Mouse (Mus musculus): ENCODE data around the gene Hfe. TPM values are rescaled to one million over a fixed set of nuclear protein-coding genes. Genes with fewer than 3 reads are reported as not detected.
"Not testable (repeated sequence)": the region's sequence is repeated elsewhere in the genome, so short reads cannot be mapped to it uniquely, and the experiment has no call there.

Hfe gene
- total RNA-seq, 1 experiment from 2014 or later: 29.0 TPM

DNA sequence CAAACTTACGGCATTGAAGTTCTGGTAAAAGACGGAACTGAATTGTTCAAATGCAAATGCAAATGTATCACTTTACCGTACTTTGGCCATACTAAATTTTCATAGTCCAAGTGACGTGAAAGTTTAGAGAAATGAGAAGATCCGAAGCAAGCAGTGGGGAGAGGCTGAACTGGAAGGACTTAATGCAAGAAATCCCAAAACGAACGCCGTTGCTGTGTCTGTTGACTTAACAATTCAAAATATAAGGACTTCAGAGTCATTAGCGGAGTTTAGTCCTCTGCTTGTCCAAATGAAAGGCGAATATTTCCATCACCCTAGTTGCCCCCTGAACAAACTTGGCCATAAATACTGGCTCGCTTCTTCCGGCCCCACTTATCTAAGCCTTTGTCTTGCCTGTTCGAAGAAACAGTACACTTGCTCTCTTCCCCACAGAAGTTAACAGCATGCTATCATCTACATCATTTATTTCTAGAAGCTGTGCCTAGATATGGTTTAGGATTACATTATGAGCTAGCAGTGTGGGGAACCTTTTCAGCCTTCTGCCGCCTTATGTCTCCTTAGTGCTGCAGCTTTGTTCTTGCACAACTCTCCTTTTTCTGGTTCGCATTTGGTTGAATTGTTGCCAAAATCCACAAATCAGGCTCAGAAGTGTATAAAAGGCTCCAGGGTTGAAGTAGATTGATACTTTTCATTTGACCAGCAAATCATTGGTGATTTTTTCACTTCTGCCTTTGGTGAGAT lies 25.4 kb downstream of the Hfe start:
- DNase-seq: peak; percentile 56

DNA sequence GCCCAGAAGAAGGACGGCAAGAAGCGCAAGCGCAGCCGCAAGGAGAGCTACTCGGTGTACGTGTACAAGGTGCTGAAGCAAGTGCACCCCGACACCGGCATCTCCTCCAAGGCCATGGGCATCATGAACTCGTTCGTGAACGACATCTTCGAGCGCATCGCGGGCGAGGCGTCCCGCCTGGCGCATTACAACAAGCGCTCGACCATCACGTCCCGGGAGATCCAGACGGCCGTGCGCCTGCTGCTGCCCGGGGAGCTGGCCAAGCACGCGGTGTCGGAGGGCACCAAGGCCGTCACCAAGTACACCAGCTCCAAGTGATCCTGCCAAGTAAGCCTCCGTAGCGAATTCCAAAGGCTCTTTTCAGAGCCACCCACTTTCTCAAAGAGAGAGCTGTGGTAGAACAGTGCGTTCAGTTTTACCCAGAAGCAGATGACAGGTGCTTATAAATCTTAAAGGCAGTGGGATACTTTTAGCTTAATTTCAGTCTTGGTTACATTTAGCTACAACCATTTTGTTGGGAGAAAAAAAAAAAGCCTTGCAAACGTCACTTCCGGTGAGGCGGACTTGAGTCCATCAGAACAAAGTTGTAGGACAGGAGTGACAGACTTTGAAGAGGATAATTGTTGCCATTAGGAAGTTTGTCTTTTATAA lies 26.2 kb downstream of the Hfe start:
- DNase-seq: peak; percentile 73

DNA sequence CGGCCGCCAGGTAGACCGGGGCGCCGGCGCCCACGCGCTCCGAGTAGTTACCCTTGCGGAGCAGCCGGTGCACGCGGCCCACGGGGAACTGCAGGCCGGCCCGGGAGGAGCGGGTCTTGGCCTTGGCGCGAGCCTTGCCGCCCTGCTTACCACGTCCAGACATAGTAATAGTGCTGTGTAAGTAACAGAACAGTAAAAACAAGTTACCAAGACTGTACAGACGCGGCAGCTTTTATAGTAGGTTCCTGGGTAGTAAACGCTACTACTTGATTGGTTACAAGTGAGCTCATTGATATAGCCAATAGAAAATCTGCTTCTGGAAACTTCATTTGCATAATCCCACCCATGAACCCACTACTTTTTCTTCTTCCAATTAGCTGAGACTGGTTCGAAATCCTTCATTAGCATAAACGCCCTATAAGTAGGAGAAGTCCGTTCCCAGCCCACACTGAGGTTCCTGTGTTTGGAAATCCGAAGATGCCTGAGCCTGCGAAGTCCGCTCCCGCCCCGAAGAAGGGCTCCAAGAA lies 26.8 kb downstream of the Hfe start, which contains the start of the genes Hist1h2ac and Hist1h2bc:
Hist1h2ac (minus strand) TSS at position 194 of the 527 bp plus-strand sequence.
Hist1h2bc (plus strand) TSS at position 445 of the 527 bp plus-strand sequence.
- peak; percentile 83 for DNase-seq

DNA sequence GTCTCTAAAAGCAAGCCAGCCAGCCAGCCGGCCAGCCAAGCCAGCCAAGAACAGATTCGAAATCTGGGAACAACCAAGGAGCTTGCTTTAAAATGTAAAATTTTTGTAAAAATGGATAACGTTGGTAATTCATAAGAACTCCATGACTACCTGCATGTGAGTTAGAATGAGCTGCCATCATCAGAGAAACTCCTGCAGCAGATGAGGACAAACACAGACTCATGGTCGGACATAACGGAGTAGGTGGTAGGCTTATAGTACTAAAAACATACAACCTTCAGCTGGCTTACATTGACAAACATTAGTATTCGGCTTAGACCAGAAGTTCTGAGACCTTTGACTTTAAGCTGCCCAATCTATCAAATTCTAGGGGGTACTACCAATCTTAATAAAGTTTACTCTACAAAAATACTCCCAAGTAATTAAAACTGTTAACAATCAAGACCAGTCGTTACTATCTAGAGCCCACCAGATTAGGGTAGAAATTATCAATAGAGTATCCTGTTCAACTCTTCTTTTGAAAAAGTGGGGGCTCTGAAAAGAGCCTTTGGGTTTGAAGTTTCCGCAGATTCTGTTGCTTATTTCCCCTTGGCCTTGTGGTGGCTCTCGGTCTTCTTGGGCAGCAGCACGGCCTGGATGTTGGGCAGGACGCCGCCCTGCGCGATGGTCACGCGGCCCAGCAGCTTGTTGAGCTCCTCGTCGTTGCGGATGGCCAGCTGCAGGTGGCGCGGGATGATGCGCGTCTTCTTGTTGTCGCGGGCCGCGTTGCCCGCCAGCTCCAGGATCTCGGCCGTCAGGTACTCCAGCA lies 27.5 kb downstream of the Hfe start:
- not testable (repeated sequence) for DNase-seq

DNA sequence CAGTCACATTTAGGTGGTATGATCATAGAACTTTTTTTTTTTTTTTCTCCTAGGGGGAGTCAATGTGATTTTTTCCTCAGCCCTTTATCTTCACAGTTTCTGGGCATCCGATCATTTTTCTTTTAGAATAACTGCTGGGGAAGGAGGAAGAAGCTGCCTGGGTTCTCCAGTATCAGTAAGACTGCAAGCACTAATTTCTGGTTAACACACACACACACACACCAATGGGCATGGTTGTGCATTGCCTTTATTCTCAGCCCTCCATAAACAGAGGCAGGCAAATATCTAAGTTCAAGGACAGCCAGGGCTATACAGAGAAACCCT lies 28.1 kb downstream of the Hfe start:
- no peak for DNase-seq

DNA sequence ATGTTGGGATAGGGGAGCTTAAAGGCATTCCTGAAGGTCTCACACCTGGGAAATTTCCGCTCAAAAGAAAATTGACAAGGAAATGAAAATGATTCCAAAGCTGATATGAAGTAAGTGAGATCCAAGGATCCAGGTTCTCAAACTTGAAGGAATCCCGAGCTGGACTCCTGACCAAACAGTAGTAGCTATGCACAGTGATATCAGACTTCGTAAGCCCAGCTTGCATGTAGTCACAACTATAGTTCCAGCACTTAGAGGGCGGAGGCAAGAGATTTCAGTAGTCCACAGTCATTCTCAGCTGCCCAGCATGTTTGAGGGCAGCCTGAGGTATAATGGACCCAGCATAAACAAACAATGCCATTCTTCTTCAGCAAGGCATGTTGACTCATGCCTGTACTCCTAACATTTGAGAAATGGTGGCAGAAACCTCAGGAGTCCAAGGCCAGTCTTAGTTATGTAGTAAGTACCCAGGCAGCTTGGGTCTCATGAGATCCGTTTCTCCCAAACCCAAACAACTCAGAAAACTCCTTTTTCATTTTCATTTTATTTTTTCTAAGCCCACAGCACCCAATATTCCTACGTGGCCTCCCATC lies 28.6 kb downstream of the Hfe start:
- DNase-seq: no peak

DNA sequence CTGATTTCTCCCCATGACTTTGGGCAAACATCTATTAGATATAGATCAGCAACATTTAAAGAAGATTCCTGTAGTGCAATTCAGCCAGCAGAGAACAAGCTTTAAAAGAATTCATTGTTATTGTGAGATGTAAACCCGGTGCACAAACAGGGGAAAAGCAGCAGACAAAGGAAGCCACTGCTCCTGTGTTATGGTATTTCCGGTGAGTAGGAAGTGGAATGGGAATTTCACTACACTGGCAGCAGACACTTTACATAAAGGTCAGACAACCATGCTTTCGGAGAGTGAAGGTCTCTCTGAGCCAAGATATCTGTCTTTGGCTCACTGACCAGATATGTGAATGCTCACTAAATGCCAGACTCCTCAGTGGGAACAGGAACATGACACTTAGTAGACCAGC lies 48.1 kb downstream of the Hfe start:
- DNase-seq: no peak

DNA sequence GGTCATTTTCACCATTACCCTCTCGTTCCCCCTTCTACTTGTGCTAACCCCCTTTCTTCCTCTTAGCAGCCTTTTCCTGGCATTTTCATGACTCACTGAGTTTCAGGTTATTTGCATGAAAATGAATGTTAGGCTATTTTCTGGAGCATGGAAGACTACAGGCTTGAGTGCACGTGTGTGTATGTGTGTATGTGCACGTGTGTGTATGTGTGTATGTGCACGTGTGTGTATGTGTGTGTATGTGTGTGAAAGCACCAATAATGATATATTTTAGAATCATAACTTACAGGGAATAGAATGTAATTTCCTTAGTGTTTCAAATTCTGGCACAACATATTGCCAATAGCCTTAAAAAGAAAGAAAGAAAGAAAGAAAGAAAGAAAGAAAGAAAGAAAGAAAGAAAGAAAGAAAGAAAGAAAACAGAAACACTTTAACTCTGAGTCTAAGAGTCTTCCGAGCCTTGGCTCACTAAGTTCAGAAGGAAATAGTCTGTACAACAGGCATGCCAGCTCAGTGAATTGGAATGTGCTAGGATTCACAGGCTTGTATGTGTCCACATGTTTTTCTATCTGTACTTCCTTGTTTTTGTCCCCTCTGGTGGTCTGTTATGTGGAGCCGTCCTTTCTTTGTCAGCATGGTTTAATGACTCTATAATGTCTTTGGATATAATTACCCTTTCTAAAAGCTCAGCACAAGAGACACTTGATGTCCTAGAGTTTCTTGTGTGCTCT lies 50.9 kb downstream of the Hfe start:
- DNase-seq: no peak

Small RNA genes within 50 kb of the gene (microRNA-seq; reads per million reads assigned to microRNA genes)
- gene Gm44314 (0 reads per million in 2 experiments), gene Gm44350 (0 reads per million in 2 experiments), gene Gm44484 (0 reads per million in 2 experiments)

Other genes starting within 250 kb of the Hfe start
- 0.19 TPM in 1 of 2 replicates, not detected in the other for gene Btn1a1, start 245.0 kb downstream of the Hfe start, total RNA-seq (2021)
- gene Btn2a2, start 222.0 kb downstream of the Hfe start, total RNA-seq (2021): not detected in 2 replicates
- 699 and 771 TPM in 2 replicates for gene Hist1h4h, start 179.8 kb downstream of the Hfe start, total RNA-seq (2021)
- gene Hist1h2af, start 176.9 kb downstream of the Hfe start, total RNA-seq (2021): 182 and 192 TPM in 2 replicates
- gene Hist1h3g, start 175.4 kb downstream of the Hfe start, total RNA-seq (2021): 64.2 and 80.0 TPM in 2 replicates
- 18.0 and 26.2 TPM in 2 replicates for gene Hist1h2bh, start 167.5 kb downstream of the Hfe start, total RNA-seq (2021)
- gene Hist1h3f, start 166.8 kb downstream of the Hfe start, total RNA-seq (2021): 72.3 and 84.2 TPM in 2 replicates
- gene Hist1h4f, start 159.2 kb downstream of the Hfe start, total RNA-seq (2021): 307 and 382 TPM in 2 replicates
- 19.2 and 24.2 TPM in 2 replicates for gene Hist1h1d, start 157.6 kb downstream of the Hfe start, total RNA-seq (2021)
- 184 TPM in 2 replicates for gene Hist1h3e, start 148.5 kb downstream of the Hfe start, total RNA-seq (2021)
- 28.8 and 36.1 TPM in 2 replicates for gene Hist1h2ae, start 139.6 kb downstream of the Hfe start, total RNA-seq (2021)
- 288 and 319 TPM in 2 replicates for gene Hist1h2bg, start 139.5 kb downstream of the Hfe start, total RNA-seq (2021)
- 127 and 167 TPM in 2 replicates for gene Hist1h2bf, start 136.7 kb downstream of the Hfe start, total RNA-seq (2021)
- gene Hist1h2ad, start 136.5 kb downstream of the Hfe start, total RNA-seq (2021): 12.6 and 14.1 TPM in 2 replicates
- gene Hist1h3d, start 135.1 kb downstream of the Hfe start, total RNA-seq (2021): 27.2 and 39.2 TPM in 2 replicates
- 250 and 265 TPM in 2 replicates for gene Hist1h4d, start 129.3 kb downstream of the Hfe start, total RNA-seq (2021)
- 22.3 and 25.1 TPM in 2 replicates for gene Hist1h2be, start 89.7 kb downstream of the Hfe start, total RNA-seq (2021)
- gene Hist1h1e, start 88.3 kb downstream of the Hfe start, total RNA-seq (2021): 139 and 157 TPM in 2 replicates
- 6.6 and 8.0 TPM in 2 replicates for gene Hist1h2ac, start 26.9 kb downstream of the Hfe start, total RNA-seq (2021)
- gene Hist1h2bc, start 26.7 kb downstream of the Hfe start, total RNA-seq (2021): 84.6 and 133 TPM in 2 replicates
- gene Hist1h1t, start 15.0 kb downstream of the Hfe start, total RNA-seq (2021): 0.37 and 0.83 TPM in 2 replicates
- 161 and 165 TPM in 2 replicates for gene Hist1h4c, start 12.4 kb downstream of the Hfe start, total RNA-seq (2021)
- 300 and 304 TPM in 2 replicates for gene Hist1h1c, start 28.0 kb upstream of the Hfe start, total RNA-seq (2021)
- gene Hist1h3c, start 34.7 kb upstream of the Hfe start, total RNA-seq (2021): 82.5 and 109 TPM in 2 replicates
- gene Hist1h2bb, start 35.9 kb upstream of the Hfe start, total RNA-seq (2021): 125 and 171 TPM in 2 replicates
- gene Hist1h2ab, start 40.3 kb upstream of the Hfe start, total RNA-seq (2021): 157 and 198 TPM in 2 replicates
- 247 and 351 TPM in 2 replicates for gene Hist1h3b, start 41.4 kb upstream of the Hfe start, total RNA-seq (2021)
- gene Hist1h4b, start 46.2 kb upstream of the Hfe start, total RNA-seq (2021): 217 and 308 TPM in 2 replicates
- gene Hist1h4a, start 50.4 kb upstream of the Hfe start, total RNA-seq (2021): 164 and 198 TPM in 2 replicates
- gene Hist1h3a, start 51.5 kb upstream of the Hfe start, total RNA-seq (2021): 183 and 216 TPM in 2 replicates
- gene Hist1h1a, start 52.8 kb upstream of the Hfe start, total RNA-seq (2021): 172 and 219 TPM in 2 replicates
- not detected in 2 replicates for gene Trim38, start 59.1 kb upstream of the Hfe start, total RNA-seq (2021)
- 0.68 and 12.9 TPM in 2 replicates for gene Slc17a2, start 96.1 kb upstream of the Hfe start, total RNA-seq (2021)
- gene Slc17a3, start 128.6 kb upstream of the Hfe start, total RNA-seq (2021): 0.38 and 4.4 TPM in 2 replicates
- 1.1 TPM in 1 of 2 replicates, not detected in the other for gene Slc17a1, start 156.9 kb upstream of the Hfe start, total RNA-seq (2021)
- gene Slc17a4, start 204.2 kb upstream of the Hfe start, total RNA-seq (2021): 0.45 and 4.8 TPM in 2 replicates
- gene Hist1h2ba, start 223.3 kb upstream of the Hfe start, total RNA-seq (2021): not detected in 2 replicates
- gene Hist1h2aa, start 223.6 kb upstream of the Hfe start, total RNA-seq (2021): not detected in 2 replicates